Mouse (Mus musculus) neural tube, embryonic 14.5 days (tissue): ENCODE results near the gene Dok3. TPM values are rescaled to one million over a fixed set of nuclear protein-coding genes. Genes with fewer than 3 reads are reported as not detected.
A peak's percentile ranks its signal among the peaks of the same experiment; 100 is the strongest.

Source experiments
- ATAC-seq: fragments of 200-750 bp; cut with Nextera tagmentation; 2 replicates; pipeline ENCODE4 v1.8.0; 2017; ENCODE audit warnings: low read depth, mild to moderate bottlenecking, moderate TSS enrichment, moderate library complexity
- H3K27ac ChIP-seq: fragments of 300-500 bp; sonication (generic); 2 replicates; pipeline ENCODE4 v1.5.1; 2014; ENCODE audit warnings: low read depth, mild to moderate bottlenecking, control low read depth, low read length, moderate library complexity, mixed read lengths
- H3K27me3 ChIP-seq: fragments of 300-500 bp; sonication (generic); 2 replicates; pipeline ENCODE4 v1.6.1; 2014; ENCODE audit warnings: low read length; ENCODE audit not compliant: control insufficient read depth, insufficient read depth
- H3K36me3 ChIP-seq: fragments of 300-500 bp; sonication (generic); 2 replicates; pipeline ENCODE4 v1.6.1; 2014; ENCODE audit warnings: low read length, mixed read lengths; ENCODE audit not compliant: control insufficient read depth, insufficient read depth
- H3K4me1 ChIP-seq: fragments of 300-500 bp; sonication (generic); 2 replicates; pipeline ENCODE4 v1.6.1; 2014; ENCODE audit warnings: low read length; ENCODE audit not compliant: control insufficient read depth, insufficient read depth
- H3K4me2 ChIP-seq: fragments of 300-500 bp; sonication (generic); 2 replicates; pipeline ENCODE4 v1.6.1; 2014; ENCODE audit warnings: mild to moderate bottlenecking, low read depth, low read length, control low read depth
- H3K4me3 ChIP-seq: fragments of 300-500 bp; sonication (generic); 2 replicates; pipeline ENCODE4 v1.5.1; 2014; ENCODE audit warnings: low read depth, low read length, control low read depth, mixed read lengths
- H3K9ac ChIP-seq: fragments of 300-500 bp; sonication (generic); replicated peaks from 2 replicates; pipeline ENCODE4 v1.6.1; 2014; ENCODE audit warnings: low read depth, mild to moderate bottlenecking, control low read depth, low read length, mixed read lengths
- H3K9me3 ChIP-seq: fragments of 300-500 bp; sonication (generic); 2 replicates; pipeline ENCODE4 v1.6.1; 2016; ENCODE audit warnings: low read length; ENCODE audit not compliant: control insufficient read depth
- WGBS: fragments of 180-500 bp; shearing (Covaris S2); extraction: QIAGEN DNeasy Blood & Tissue Kit; methylation state at CpG from one replicate; pipeline ENCODE4 v1.1.7; 2014; 5-methylcytosine and 5-hydroxymethylcytosine counted together
- polyA plus RNA-seq: library from polyadenylated mRNA; unstranded; fragments of >200 nt; fragmentation: Nextera tagmentation; extraction: Ambion mirVana; gene quantifications from 2 replicates; pipeline ENCODE4 v1.2.1, GENCODE M21; 2014

Dok3 gene
- polyA plus RNA-seq, 1 experiment from 2014 or later, result 4.2 TPM

DNA sequence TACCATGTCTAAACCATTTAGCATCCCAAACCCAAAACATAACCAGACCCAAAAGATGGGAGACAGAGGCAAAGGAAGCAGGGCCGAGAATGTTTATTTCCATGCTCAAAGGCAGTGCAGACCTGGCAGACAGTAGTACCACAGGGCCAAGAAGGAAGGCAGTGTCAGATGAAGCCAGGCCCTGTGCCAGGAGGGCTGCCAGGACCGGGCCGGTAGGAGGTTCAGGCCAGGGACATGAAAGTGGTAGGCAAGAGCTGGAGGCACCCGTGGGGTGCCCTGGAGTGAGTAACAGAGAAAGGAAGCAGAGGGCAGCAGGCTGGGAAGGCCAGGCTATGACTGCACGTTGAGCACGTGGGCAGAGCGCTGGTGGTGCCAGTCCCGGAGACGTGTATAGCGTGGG lies 22.4 kb downstream of the Dok3 start:
- H3K27me3 ChIP-seq, result no peaks in the 10 kb centered on the region
- no peak overlapping the region for H3K4me2 ChIP-seq
- no peak overlapping the region for H3K27ac ChIP-seq
- 93% methylated on average over 10 of the region's 10 CpGs for WGBS
- no peak overlapping the region for H3K4me3 ChIP-seq
- H3K4me1 ChIP-seq, result peaks cover 14% of the 10 kb centered on the region
- H3K9ac ChIP-seq, result no peak overlapping the region
- H3K9me3 ChIP-seq, result no peaks in the 10 kb centered on the region
- ATAC-seq, result no peak
- H3K36me3 ChIP-seq, result peaks cover 59% of the 10 kb centered on the region

DNA sequence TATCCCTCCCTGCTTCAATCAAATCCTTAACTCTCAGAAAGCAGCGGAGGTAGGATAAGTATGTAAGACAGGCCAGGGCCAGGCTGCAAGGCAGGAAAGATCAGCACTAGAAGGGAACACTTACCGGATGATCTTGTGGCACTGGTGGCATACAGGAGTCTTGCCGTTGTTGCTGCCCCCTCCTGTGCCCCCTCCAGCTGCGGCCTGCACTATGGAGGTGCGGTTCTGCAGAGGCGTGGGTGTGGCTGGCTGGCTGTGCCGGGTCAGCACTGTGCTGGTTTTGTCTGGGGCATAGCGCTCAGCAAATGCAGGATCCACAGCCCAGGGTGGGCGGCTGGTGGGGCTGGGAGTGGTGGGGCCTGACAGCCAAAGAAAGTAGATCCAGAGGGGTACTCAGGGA lies 23.3 kb downstream of the Dok3 start:
- peaks cover 59% of the 10 kb centered on the region for H3K36me3 ChIP-seq
- WGBS, result 90% methylated on average over 9 of the region's 9 CpGs
- ATAC-seq, result no peak
- no peak overlapping the region for H3K27ac ChIP-seq
- 0 out of 2 replicates have a peak, but pooled peaks cover 5% of the 10 kb centered on the region for H3K4me1 ChIP-seq
- no peak overlapping the region for H3K4me2 ChIP-seq
- H3K4me3 ChIP-seq, result no peak overlapping the region
- H3K27me3 ChIP-seq, result no peaks in the 10 kb centered on the region
- no peak overlapping the region for H3K9ac ChIP-seq
- no peaks in the 10 kb centered on the region for H3K9me3 ChIP-seq

DNA sequence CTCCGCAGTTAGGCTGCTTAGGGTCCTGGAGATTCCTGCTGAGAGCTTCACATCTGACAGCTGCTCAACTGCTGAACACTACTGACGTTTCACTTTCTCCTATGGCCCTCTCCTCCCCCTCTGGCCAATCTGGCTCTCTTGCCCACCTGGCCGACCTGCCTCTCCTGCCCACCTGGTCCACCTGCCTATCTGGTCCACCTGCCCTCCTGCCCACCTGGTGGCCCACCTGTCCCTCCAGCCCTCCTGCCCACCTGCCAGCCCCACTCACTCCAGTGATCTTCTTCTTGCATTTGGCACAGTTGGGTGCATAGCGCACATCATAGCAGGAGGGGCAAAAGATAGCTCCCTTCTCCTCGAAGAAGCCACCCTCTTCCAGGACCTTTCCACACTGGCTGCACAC lies 24.7 kb downstream of the Dok3 start:
- no peak overlapping the region for H3K4me2 ChIP-seq
- H3K27ac ChIP-seq, result no peak overlapping the region
- ATAC-seq, result no peak
- H3K36me3 ChIP-seq, result peaks cover 59% of the 10 kb centered on the region
- 89% methylated on average over 5 of the region's 5 CpGs for WGBS
- H3K4me3 ChIP-seq, result no peak overlapping the region
- H3K27me3 ChIP-seq, result no peaks in the 10 kb centered on the region
- no peaks in the 10 kb centered on the region for H3K4me1 ChIP-seq
- no peaks in the 10 kb centered on the region for H3K9me3 ChIP-seq
- H3K9ac ChIP-seq, result no peak overlapping the region

DNA sequence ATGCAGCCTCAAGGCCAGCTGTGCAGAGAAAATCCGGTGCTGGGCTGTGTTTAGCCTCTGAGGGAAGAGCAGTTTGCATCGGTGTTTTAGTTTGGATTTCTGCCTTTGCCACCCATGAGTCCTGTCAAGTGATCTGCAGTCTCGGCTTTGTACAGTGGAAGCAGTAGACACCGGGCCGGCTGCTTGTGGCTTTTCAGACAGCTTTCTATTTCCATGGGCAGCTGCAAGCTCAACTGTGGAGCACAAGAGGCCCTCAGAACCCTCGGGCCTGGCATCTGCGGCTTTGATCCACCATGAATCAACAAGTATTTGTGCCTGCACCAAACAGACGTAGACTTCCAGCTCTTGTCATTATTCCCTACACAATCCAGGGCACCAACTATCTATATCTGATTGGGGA lies 26.7 kb downstream of the Dok3 start:
- no peaks in the 10 kb centered on the region for H3K9me3 ChIP-seq
- no peak overlapping the region for H3K9ac ChIP-seq
- whole genome bisulfite sequencing, result 89% methylated on average over 8 of the region's 8 CpGs
- ATAC-seq, result no peak
- H3K4me3 ChIP-seq, result no peak overlapping the region
- H3K27me3 ChIP-seq, result no peaks in the 10 kb centered on the region
- H3K4me2 ChIP-seq, result no peak overlapping the region
- H3K27ac ChIP-seq, result no peak overlapping the region
- H3K4me1 ChIP-seq, result no peaks in the 10 kb centered on the region
- H3K36me3 ChIP-seq, result peaks cover 54% of the 10 kb centered on the region

DNA sequence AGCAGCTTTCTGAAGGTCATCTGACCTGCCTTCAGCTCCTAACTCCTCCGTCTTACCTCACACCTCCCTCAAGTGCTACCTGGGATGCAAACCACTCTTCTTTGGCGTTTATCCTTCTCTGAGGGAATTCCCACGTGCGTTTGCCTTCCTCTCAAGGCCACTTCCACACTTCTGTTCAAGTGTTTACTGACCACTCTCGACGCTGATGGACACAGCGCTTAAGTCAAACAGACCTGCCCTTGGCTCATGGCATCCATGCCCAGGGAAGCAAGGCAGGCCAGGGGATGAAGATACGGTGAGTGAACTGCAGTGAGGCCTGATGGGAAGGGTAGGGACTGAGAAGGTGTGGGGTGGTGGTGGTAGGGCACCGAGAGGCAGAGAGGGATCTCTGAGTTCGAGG lies 28.5 kb downstream of the Dok3 start:
- no peak overlapping the region for H3K9ac ChIP-seq
- peaks cover 9% of the 10 kb centered on the region; the same call in 1 of the 2 replicates for H3K4me1 ChIP-seq
- no peaks in the 10 kb centered on the region for H3K9me3 ChIP-seq
- WGBS, result 83% methylated on average over 10 of the region's 10 CpGs
- no peak overlapping the region for H3K27ac ChIP-seq
- H3K27me3 ChIP-seq, result no peaks in the 10 kb centered on the region
- H3K4me2 ChIP-seq, result no peak overlapping the region
- ATAC-seq, result no peak
- peaks cover 36% of the 10 kb centered on the region for H3K36me3 ChIP-seq
- H3K4me3 ChIP-seq, result no peak overlapping the region

DNA sequence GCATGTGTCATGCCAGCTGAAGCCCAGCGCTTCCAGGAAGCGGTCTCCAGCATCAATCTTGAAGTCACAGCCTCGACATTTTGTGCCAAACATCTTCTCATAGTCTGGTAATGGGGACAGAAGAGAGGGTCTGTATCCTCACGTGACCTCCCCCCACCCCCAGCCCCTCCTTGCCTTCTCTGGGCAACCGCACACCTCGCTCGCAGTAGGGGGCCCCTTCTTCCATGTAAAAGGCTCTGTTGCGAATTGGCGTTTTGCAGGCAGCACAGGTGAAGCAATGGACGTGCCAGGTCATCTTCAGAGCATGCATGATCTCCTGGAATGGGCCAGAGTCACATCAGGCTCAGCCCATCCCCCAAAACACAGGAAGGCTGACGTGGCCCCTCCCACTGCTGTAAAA lies 30.2 kb downstream of the Dok3 start:
- no peak overlapping the region for H3K4me2 ChIP-seq
- no peak overlapping the region for H3K27ac ChIP-seq
- no peaks in the 10 kb centered on the region for H3K27me3 ChIP-seq
- H3K9ac ChIP-seq, result no peak overlapping the region
- no peaks in the 10 kb centered on the region for H3K9me3 ChIP-seq
- peaks cover 12% of the 10 kb centered on the region; the same call in 1 of the 2 replicates for H3K4me1 ChIP-seq
- ATAC-seq, result no peak
- 41% methylated on average over 11 of the region's 11 CpGs for WGBS
- no peak overlapping the region for H3K4me3 ChIP-seq
- H3K36me3 ChIP-seq, result peaks cover 21% of the 10 kb centered on the region; the same call in 1 of the 2 replicates

DNA sequence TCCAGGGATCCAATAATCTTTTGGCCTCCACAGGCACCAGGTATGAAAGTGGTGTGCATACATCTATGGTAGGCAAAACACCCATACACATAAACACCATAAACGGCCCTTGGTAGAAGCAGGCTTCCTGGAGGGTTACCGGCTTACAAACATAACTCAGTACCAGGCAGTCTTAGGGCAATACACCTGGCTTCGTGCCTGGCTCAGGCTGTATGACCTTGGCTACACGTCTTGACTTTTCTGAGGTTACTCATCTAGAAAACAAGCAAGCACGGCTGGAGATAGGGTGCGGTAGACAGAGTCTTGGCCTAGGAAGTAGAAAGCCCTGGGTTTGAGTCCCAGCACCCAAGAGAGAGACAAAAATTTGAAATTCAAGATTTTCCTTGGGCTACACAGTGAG lies 32.4 kb downstream of the Dok3 start:
- Histone ChIP-seq H3K9me3 (no peaks in the 10 kb centered on the region), H3K27ac (no peak overlapping the region), H3K4me3 (no peak overlapping the region), H3K9ac (no peak overlapping the region), H3K27me3 (no peaks in the 10 kb centered on the region), H3K4me2 (no peak overlapping the region), H3K36me3 (0 out of 2 replicates have a peak, but pooled peaks cover 6% of the 10 kb centered on the region), H3K4me1 (peaks cover 12% of the 10 kb centered on the region; the same call in 1 of the 2 replicates)
- WGBS, result 87% methylated on average over 6 of the region's 6 CpGs
- ATAC-seq, result no peak

DNA sequence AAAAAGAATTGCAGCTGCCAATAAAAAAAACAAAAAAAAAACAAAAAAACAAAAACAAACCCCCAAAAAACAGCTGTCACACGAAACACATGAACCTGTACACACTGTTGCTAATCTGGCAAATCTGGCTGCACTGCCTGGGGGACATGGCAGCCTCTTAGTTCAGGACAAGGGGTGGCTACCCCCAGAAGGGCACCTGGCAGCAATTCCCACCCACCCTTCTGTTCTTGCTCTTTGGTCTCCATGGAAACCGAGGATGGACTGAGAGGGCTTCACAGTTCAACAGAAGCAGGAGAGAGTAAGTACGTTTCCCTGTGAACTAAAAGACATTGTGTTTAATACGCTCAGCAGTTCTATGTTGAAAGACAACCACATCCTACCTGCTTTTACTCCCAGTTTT lies 33.4 kb downstream of the Dok3 start:
- 20% methylated on average over 4 of the region's 4 CpGs for WGBS
- H3K27ac ChIP-seq, result no peak overlapping the region
- no peak overlapping the region for H3K9ac ChIP-seq
- H3K4me3 ChIP-seq, result no peak overlapping the region
- H3K4me2 ChIP-seq, result no peak overlapping the region
- ATAC-seq, result no peak
- H3K27me3 ChIP-seq, result no peaks in the 10 kb centered on the region
- peaks cover 12% of the 10 kb centered on the region; the same call in 1 of the 2 replicates for H3K4me1 ChIP-seq
- 0 out of 2 replicates have a peak, but pooled peaks cover 6% of the 10 kb centered on the region for H3K36me3 ChIP-seq
- no peaks in the 10 kb centered on the region for H3K9me3 ChIP-seq

GRCm38 (mm10) chr13:55494883-55495621 lies 34.0 kb downstream of the Dok3 start:
- peak; percentile 35; the same call in 1 of the 2 replicates for ATAC-seq
- Histone ChIP-seq H3K27me3 (no peaks in the 10 kb centered on the region), H3K9ac (0 out of 2 replicates have a peak overlapping the region, but pooled peaks have one; percentile 0), H3K4me1 (peaks cover 12% of the 10 kb centered on the region; the same call in 1 of the 2 replicates), H3K9me3 (no peaks in the 10 kb centered on the region), H3K4me3 (no peak overlapping the region), H3K36me3 (0 out of 2 replicates have a peak, but pooled peaks cover 6% of the 10 kb centered on the region), H3K4me2 (no peak overlapping the region), H3K27ac (no peak overlapping the region)
- 21% methylated on average over 18 of the region's 18 CpGs for WGBS
